Mouse (Mus musculus): ENCODE results near the gene Mfng.

Mfng gene

DNA sequence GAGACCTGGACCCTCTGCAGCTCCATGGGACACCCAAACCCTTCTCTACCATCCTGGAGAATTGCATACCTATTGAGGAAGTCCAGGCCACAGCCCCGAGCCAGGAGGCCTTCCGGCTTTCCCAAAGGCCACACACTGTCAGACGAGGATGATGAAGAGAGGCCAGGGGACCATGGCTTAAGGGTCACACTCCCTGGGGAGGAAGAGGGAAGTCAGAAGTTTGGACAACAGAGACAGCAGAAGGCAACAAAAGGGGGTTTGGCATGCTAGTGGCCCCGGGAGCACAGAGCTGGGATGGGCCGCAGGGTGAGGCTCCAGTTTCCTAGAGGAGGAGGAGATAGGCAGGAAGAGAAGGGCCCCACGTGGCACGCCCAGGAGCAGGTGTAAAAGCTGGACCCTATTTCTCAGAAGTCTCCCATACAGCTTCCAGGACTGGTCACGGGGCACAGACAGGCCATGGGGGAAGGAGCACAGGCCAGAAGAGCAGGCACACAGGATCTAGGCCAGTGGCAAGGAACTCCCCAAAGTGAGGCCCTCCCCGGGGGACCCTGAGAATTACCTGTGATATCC lies 14.1 kb upstream of the Mfng start:
- DNase-seq (ENCODE audit: low spot score) = no peak

DNA sequence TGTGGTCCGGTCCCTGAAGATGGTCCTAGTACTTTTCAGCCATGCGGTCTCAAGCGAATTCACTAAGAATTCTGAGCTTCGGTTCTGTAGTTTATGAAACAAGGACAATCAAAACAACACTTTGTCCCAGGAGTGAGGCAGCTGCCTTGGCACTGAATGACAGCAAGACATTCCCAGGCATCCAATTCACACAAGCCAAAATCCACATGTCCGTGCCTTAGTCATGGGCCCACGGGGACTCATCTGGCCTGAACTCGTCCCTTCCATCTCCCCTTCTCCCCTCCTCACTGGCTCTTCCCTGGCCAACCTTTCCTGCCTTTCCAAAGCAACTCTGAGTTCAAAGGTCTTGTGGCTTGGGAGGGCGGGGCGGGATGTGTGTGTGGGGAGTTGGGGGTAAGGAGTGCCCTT lies 13.1 kb upstream of the Mfng start:
- no peak for DNase-seq (ENCODE audit: low spot score)

DNA sequence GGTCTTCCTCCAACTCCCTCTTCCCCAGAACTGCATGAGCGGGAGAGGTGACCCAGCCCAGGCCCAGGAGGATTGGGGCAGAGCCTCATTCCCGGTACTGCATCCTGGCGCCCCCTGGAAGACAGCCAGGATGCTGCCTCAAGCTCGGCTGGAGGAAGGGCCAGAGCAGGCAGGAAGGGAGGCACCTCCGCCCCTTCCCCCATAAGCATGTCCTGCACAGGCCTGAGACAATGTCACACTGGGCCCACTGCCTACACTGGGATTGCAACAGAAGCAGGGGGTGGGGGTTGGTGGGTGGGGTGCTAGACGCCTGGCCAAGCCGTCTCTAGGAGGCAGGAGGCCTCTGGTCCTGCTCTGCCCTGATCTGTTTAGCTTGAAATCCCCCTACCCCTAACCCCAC lies 12.7 kb upstream of the Mfng start:
- DNase-seq (ENCODE audit: low spot score) = no peak

DNA sequence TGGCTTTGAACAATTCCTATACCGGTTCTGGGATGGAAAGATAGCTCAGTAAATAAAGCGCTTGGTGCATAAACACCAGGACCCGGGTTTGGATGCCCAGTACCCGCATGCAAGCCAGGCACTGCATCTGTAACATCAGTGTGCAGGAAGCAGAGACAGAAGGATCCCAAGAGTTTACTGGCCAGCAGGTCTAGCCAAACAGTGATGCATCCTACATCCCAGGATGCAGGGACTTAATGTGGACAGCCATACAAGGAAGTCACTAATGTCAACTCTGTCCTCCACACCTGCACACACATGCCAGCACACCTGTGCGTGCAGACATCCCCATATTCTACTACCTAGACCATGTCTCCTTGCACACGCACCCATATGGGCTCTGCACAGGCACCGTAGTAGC lies 12.0 kb upstream of the Mfng start:
- DNase-seq (ENCODE audit: low spot score) = no peak

DNA sequence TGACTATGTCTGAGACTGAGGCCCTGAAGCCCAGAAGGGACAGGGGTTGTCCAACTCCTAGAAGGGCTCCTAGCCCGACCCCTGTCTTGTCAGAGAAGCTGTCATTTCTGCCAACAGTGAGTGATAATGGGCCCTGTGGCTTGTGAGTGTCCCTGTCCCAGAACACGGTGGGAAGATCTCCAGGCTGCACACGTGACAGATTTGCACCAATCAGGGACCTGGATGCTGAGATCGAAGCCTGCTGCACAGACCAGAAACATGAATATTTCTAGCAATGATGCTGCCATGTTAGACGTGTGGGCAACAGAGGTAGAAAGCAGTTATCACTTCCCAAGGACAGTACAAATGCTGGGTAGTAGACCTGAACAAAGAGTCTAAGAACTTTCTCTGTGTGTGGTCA lies 11.2 kb upstream of the Mfng start:
- DNase-seq (ENCODE audit: low spot score) = no peak

DNA sequence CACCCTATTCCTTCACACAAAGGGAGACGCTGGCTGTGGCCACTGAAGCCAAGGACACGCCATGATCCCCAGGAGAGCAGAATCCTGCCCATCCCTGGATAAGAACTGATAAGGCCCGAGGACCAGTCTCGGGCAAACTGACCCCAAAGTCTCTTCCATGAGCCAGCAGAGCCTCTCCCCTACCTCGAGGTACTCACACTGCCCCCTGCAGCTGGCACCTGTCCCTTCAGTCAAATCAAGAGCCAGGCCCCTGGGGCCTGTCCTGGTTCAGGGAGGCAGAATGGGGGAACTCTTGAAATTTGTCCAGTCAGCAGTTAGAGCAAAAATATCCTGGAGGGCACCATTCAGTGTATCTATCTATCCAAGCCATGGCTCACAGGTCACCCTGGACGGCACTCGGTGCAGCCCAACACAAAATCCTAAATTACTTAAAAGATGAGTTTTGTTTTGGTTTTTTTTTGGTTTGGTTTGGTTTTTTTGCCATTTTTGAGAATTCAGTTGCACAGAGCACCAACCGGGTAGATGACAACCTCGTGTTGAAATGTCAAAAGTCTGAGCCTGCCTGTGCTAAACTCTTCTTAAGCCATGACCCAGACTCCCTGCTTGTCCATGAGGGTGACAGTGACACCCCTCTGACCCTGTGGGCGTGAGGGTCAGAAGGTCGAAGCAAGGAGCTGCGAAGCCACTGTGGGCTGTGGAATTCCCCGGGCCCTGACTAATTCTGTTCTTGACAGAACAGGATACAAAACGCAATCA lies 9.3 kb upstream of the Mfng start:
- DNase-seq (ENCODE audit: low spot score) = no peak

DNA sequence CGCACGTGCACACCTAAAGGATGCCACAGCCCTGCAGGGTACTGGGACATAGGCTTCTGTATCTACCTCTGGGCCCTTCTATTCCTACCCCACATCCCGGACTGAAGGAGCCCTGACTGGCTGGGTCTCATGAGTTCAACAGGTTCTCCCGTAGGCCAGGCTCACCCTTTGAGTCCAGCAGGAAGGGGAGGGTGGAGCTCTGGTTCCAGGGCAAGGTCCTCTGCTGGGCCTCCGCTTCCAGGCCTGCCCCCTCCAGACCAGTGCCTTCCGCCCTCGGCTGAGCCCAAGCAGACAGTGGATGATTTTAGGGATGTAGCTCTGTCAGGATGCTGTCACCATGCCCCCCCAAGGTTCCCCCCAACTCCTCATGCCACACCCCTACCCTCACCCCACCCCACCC lies 7.6 kb upstream of the Mfng start:
- no peak for DNase-seq (ENCODE audit: low spot score)

DNA sequence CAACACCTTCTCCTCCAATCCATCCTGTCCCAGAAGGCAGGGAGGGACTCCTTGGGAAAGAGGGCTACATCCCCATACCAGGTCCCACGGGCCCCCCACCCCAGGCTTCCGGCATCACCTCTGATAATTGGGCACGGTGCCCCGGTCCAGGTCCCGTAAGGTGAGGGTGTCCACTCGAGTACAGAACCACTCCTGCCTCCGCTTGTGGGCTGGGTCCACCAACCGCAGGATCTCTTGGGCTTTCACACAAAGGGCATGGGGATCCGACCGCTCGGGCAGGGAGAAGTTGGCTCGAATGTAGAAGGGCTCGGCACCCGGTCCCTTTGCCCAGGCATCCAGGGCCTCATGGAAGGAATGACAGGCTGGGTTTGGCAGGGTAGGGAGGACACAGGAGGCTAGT lies 7.1 kb upstream of the Mfng start:
- no peak for DNase-seq (ENCODE audit: low spot score)

DNA sequence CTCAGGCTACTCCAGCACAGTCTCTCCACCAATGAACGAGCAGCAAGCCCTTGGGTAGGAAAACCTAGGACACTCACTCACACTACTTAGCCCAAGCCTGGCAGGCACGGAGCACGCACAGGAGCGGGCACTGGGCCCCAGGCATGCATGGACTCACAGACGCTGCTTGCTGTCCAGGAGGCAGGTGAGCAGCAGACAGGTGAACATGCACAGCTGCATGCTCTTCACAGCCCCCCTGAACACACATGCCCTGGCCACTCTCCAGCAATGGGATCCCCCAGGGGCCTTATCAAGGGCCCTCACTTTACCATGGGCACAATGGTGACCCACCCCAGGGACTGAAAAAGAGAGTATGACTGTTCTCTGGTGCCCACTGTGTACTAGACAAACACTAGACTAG lies 6.4 kb upstream of the Mfng start:
- DNase-seq (ENCODE audit: low spot score) = no peak

DNA sequence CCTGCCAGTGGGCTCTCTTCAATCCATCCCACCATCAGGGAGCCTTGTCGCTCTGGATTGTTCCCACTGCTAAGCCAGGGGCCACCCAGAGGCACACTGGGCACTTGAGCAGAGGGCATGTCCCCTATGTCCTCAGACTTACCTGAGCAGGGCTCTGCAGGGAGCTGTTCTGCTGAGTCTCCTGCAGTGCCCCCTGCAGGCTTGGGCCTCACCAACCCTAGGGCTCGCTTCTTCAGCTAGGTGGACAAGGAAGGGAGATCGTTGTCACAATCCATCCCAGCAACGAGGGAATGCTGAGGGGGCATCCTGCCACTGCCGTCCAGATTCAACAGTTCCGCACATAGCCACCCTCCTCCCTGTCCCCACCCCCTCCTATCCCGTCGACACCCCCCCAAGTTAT lies 6.0 kb upstream of the Mfng start:
- no peak for DNase-seq (ENCODE audit: low spot score)

DNA sequence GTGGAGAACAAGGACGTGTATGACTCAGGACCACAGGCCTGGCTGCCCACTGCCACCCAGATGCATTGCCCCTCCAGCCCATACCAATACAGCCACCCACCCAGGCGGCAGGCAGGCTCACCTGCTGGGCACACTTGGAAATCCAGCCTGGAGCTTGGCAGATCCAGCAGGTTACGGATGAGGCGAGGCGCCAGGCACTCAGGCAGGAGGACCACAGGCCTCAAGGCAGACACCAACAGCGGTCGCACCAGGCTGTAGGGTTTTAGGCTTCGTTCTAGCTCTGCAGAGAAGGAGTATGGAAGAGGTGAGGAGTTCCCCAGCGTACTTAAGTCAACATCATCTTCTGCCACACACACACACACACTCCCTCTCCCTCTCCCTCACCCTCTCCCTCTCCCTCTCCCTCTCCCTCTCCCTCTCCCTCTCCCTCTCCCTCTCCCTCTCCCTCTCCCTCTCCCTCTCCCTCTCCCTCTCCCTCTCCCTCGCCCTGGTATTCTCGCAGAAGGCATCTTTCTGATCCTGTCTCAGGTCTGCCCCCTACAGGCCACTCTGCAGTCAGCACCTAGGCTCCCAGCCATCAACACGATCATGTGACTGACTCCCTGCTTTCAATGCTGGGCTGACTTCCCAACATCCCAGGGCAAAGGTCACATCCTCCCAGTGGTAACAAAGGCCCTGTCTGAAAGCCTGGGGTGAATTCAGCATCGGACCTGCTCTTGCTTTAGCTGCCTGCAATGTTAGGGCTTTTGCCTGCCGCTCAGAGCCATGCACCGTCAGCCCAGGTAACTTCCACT lies 5.0 kb upstream of the Mfng start:
- peak; percentile 66 for DNase-seq (ENCODE audit: low spot score)

DNA sequence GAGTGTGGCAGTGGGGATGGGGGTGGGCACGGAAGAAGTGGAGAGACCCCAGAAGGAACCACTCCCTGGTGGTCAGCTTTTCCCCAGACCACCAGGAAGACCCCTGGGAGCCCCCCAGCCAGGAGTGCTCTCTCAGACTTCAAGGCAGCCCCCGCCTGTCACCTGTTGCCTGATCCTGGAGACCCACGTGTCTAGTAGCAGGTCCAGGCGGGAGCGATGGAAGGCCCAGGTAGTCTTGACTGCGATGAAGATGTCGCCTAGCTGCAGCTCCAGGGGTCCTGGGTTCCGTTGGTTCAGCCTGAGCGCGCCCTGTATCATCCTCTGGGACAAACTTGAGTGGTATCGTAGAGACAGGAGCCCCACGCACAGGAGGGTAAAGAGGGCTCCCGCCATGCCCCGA lies 419 bp downstream of the Mfng start:
- DNase-seq (ENCODE audit: low spot score) = no peak

DNA sequence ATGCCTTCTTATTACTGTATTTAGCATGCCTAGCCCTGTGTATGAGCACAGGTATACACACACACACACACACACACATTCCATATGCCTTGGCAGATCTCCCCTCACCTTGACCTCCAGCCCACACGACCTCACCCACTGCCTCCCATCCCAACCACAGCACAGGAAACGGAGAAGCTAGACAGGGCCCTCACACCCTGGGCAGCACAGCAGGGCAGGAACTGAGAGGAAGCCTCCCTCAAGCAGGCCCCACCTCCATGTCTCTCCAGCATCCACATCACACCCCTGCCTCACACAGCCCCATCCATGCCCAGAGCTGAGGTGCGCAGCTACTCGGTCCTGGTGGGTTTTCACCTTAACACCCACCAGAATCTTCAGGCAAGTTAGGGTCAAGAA lies 909 bp downstream of the Mfng start:
- DNase-seq (ENCODE audit: low spot score) = no peak

DNA sequence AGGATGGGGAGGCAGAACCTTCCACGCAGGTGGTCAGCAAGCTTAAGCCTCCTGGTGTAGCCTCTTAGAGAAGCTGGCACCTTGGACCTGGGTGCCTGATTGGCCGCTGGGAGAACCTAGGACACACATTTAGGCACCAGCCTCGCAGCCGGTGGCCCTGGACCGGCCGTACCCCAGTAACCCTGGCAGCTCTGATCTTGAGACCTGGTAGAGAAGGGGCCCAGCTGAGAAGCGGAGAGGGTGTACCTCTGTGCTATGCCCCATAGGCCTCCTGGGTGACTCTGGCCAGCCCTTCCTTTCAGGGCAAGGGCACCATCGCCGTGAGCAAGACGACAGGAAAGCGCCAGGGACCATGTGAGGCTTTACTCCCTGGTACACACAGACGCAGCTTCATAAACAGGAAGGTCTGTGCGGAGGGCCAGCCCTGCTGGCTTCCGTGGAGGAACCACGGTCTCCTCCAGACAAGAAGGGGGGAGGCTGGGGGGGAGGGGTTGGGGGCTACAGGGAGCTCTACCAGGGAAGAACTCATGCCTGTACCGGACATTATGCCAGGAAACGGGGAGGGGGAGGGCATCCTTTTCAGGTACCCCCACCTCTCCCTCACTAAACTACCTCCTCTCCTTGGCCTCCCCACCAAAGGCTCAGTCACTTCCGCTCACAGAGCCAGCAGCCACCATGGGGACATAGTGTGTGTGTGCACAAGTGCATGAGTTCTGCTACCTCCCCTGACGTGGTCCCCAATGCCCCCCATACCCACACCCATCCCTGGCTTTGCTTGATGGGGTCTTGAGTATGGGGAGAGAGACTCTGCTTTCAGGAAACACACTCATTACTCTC lies 1.5 kb downstream of the Mfng start:
- DNase-seq (ENCODE audit: low spot score) = no peak

DNA sequence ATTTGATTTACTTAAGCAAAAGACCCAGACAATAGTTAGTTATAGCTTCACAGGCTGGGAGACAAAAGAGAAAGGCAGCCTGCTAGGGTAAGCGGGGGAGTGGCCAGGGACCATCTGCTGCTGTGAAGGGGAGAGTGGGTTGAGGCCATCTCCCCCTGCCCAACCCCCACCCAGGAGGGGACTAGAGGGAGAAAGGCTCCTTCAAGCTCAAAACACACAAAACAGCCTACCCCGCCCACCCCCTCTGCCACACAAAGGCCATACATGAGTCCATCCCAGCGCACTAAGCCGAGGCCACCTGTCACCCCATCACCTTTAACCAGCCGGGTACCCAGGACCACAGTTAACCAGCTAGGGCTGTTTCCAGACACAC lies 2.3 kb downstream of the Mfng start:
- no peak for DNase-seq (ENCODE audit: low spot score)

DNA sequence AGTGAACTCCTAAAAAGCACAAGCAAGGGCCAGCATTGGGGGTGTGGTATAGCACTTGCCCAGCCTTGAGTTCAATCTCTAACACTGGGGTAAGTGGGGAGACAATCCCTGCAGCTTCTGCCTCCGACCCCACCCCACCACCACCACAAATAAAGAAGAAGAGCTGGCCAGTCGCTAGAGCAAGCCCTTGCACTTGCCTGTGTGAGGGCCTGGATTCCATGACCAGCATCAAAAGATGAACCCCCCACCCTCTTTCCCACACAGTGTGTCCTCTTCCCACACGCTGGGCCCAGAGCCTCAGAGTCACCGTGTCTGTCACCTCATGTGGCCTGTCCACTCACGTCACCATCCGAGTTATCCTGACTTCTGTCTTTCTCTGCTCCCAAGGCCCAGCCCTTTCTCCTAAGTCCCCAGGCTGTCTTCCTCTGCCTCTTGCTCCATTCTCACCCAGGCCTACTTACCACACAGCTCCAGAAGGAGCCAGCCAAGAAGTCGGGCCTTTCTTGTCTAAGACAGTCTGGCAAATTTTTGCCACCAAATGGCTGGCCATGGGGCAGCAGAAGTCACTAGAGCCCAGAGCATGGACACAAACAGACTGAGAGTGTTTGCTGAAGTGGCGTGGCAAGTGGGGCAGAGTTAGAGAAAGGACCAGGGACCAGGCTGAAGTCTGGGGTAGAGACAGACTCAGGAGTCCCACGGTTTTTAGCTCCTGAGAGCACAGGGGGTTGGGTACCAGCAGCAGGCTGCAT lies 2.9 kb downstream of the Mfng start:
- DNase-seq (ENCODE audit: low spot score) = no peak

DNA sequence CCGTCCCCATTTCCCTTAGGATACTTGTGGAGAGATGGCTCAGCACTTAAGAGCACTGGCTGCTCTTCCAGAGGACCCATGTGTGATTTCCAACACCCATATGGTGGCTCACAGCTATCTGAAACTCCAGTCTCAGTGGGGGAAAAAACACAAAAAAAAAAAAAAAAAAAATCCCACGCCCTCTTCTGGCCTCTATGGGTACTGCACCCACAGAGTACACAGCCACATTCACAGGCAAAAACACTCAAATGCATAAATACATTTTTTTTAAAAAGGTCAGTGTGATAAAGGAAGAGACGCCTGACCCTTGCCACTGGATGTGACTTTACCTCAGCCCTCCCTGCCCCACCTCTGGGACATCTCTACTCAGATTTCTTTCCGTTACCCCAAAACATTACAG lies 4.2 kb downstream of the Mfng start:
- DNase-seq (ENCODE audit: low spot score) = no peak

DNA sequence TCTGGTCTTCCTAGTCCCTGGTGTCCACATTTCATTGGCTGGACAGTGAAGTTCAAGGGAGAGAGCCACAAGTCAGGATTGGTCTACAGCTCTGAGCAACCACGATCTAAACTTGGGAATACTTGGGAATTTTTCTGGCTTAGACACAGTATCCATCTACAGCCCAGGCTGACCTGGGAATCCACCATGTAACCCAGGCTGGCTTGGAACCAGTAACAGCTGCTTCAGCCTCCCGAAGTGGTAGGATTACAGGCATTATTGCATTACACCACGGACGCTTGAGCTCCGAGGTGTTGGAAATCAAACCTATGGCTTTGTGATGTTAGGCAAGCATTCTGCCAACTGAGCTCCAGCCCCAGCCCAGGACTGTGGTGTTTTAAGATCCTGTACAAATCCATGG lies 9.6 kb downstream of the Mfng start:
- DNase-seq (ENCODE audit: low spot score) = no peak

DNA sequence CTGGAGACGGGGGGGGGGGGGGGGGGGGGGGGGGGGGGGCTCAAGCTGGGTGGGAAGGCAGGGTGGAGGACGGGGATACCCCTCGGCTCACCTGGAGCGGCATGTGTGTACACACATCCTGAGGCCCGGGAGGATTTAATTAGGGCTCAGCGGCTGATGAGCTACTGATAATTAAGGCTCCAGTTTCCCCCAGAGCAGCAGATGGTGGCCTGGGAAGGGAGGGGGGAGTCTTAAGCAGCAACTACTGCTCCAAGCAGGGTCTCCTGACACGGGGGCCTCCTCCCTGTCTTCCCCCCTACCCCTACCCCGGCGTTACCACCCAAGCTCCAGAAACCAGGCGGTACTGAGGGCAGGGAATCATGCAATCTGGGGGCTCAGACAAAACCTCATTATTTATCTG lies 10.1 kb downstream of the Mfng start:
- DNase-seq (ENCODE audit: low spot score) = no peak

DNA sequence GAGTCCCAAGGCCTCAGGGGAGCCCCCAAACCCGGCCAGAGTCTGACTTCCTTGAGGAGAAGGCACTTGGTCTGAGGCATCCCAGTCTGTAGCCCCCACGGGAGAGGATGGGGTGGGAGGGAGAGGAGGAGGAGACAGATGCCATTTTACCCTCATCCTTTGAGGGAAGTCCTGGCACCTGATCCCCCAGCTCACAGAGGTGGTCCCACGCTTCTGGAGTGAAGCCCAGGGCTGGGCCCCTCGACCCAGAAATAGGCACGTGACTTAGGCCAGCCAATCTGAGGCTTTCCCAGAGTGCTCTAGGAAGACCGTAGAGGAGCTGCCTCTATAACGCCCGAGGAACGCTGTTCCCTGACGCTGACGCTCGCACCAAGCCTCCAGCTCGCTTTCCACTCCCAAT lies 12.2 kb downstream of the Mfng start:
- no peak for DNase-seq (ENCODE audit: low spot score)

DNA sequence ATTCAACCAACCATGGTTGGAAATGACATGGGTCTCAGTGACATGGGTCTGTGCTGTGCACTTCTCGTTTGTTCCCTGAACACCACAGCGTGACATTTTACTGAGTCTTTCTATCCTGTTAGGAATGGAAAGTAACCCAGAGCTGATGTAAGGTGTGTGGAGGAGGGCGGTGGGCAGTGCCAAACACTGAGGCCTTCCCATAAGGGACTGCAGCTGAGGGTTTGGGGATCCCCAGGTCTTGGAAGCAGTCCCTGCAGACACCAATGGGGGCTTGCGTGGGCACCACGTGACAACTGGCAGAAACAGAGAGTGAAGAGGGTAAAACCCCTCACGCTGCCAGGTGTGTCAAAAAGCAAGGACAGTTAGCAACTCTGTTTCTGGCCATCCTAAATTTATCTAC lies 15.1 kb downstream of the Mfng start:
- no peak for DNase-seq (ENCODE audit: low spot score)
